Mouse (Mus musculus): ENCODE results near the gene Arglu1.

Gene Arglu1

DNA sequence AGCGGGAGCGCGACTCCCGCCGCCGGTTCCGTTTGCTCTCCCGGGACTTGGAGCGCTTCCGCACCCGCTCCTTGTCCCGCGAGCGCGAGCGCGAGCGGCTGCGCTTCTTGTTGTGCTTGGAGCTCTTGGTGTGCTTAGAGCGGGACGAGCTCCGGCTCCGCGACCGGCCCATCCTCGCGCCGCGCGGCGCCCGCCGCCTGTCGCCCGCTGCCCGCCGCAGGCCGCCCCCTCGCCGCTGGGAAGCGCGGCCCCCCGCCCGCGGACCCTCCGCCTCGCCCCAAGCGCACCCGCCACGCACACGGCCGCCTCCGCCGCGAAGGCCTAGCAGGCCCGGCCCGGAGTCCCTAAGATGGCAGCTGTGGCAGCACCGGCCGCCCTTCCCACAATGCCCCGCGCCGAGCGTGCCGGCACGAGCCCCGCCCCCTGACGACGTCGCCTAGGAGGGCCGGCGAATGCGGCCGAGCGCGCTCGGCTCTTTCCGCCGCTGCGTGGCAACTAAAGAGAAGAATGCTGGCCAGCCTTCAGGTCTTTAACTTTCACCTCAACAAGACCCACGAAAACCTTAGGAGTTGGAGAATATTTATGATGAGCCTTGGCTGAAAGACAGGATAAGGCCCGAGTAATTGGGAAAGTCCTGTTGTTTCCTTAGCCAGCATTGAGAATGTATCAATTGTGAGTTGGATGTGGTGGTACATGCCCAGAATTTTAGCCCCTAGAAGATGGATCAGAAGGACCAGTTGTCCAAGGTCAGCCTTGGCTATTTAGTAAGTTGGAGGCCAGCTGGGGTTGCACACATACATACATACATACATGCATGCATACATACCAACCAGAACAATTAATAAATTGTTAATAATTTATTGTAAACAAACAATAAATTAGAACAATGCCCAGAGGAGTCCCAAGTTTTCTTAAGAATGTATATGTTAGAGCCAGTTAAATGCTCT lies at the start of gene Arglu1:
TSS of gene Arglu1 (minus strand) at position 376 of the 947 bp plus-strand sequence.
- peak; percentile 85 for DNase-seq (ENCODE audit: low read depth, low spot score)

DNA sequence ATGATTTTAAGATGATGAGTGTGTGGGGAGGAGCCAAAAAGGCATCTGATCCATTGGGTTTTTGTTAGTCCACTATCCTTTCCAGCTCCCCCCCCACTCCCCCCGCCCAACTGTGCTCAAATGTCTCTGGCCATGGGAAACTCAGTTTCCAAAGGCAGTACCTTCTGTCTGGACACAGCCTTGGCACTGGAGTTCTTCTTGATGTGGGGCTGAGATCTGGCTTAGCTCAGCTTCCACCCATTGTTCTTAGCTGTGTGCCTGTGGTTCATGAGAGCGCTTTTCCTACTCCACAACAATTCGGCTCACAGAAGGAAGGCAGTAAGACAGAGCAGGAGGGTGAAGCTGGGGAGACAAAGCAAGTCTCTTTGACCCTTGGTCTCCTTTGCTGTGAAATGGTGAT lies 47.0 kb upstream of the Arglu1 start:
- DNase-seq (ENCODE audit: low read depth, low spot score) = no peak

DNA sequence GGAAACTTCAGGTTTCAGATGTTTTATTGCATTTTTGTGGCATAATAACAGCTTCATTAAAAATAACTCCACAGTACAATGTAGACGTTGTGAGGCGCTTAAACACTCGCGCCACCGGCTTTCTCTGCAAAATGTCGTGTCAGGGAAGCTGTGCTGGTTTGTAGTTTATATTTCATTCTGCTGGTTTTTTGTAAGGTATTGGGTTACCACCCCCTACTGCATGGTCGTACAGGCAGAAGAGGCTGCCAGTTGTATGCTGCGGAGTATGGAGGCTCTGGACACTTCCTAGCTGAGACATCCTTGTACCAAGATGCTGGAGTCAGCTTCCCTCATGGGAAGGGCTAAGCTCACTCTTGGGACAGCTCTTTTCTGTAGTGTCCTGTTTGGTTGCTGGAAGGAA lies 46.5 kb upstream of the Arglu1 start:
- no peak for DNase-seq (ENCODE audit: low read depth, low spot score)

DNA sequence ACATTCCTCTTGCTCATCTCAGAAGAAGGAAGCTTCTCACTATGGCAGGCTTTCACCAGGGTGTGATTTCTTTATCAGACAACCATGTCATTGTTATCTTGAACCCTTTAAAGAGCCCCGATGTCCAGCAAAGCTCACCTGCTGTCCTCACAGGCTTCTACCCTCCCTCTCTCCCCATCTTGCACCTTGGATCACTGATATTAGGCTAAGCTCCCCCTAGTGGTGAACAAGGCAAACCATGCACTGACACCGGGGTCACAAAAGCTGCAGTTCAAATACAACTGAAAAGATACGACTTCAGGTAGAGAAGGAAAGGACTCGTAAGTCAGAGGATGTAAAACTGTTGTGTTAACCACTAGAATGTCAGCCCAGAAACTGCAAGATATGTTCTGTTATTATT lies 43.5 kb upstream of the Arglu1 start:
- no peak for DNase-seq (ENCODE audit: low read depth, low spot score)

DNA sequence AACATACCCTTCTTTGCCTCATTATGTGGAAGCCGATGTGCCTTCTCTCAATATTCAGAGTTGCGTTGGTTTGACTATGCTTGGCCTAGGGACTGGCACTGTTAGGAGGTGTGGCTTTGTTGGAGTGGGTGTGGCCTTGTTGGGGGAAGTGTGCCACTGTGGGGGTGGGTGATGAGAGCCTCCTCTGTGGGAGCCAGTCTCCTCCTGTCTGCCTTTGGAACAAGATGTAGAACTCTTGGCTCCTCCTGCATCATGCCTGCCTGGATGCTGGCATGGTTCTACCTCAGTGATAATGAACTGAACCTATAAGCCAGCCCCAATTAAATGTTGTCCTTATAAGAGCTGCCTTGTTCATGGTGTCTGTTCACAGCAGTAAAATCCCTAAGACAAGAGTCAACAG lies 38.3 kb upstream of the Arglu1 start:
- DNase-seq (ENCODE audit: low read depth, low spot score) = no peak

DNA sequence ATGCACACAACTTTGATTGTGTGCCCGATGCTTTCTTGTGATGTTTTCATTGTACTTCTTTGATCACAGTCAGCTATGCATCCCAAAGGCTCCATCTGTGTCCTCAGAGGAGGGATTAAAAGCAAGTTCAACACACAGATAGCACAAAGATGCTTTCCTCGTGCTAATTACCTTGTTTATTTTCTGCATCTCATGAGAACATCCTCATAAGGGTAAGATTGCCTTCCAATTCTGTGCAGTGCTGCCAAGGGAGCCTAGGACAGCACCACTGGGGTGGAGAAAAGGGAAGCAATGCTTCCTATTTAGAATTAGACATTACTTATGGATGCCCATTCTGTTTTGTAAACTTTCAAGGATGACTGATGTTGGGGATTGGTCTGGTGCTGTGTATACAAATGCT lies 36.2 kb upstream of the Arglu1 start:
- DNase-seq (ENCODE audit: low read depth, low spot score) = no peak

DNA sequence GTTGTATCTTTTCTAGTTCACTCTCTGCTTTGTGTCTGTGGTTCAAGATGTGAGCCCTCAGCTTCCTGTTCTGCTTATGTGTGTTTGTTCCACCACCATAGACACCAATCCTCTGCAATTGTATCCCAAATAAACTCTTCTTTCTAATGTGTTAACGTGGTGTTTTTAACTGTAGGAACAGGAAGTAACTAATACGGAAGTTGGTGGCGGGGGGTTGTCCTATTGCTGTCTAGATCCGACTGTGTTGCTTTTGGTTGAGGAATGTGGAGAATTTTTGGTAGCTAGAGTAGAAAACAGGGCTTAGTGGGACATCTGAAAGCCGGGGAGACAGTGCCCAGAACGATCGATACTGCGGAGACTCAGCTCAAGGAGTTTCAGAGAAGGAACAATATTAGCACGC lies 14.5 kb upstream of the Arglu1 start:
- DNase-seq (ENCODE audit: low read depth, low spot score) = no peak

DNA sequence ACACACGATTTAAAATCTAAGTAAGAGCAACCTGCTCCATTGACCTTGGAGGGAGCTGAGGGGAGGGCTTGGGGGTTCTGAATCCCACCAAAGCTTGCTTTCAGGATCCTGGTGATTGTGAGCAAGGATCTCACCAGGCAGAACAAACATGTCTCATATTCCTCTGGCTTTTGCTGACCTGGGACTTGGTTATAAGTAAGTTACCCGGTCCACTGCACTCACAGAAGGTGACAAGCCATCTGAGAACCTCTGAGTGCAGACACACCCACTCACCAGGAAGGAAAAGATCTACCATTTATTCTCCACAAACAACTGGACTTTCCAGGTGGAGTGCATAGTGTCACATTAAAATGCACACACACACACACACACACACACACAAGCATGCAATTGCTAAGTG lies 13.3 kb upstream of the Arglu1 start:
- no peak for DNase-seq (ENCODE audit: low read depth, low spot score)

DNA sequence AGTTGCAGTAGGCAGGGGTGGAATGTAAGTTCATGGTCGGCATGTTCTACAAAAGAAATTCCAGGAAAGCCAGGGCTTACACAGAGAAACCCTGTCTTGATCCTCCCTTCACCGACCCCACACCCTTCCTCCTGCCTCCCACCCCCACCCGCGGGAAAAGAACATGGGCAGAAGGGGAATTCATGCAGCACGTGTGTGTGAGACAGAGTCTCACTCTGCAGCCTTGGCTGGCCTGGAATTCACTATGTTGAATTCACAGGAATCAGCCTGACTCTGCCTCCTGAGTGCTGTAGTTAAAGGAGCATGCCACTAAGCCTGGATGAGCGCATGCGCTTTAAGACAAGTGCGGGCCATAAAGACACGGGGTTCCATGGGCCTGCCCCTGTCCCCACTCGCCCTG lies 10.5 kb upstream of the Arglu1 start:
- DNase-seq (ENCODE audit: low read depth, low spot score) = no peak

DNA sequence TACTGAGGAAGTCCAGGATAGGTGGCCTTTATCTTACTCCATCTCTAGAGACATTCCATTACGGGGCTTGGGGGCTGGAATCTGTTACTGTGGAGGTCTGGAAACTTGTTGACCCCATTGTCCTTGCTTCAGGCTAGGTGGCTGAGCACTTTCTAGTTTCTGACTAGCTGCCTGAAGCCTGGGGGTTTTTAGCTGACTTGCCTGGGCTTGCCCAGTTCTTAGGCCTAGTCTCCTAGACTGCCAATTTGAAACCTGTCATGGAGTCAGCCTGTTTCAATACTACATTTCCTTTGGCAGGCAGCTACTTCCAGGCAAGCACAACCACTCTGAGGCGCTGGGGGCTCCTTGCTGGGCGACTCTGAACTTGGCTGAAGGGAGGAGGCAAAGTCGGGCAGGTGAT lies 9.9 kb upstream of the Arglu1 start:
- DNase-seq (ENCODE audit: low read depth, low spot score) = no peak

DNA sequence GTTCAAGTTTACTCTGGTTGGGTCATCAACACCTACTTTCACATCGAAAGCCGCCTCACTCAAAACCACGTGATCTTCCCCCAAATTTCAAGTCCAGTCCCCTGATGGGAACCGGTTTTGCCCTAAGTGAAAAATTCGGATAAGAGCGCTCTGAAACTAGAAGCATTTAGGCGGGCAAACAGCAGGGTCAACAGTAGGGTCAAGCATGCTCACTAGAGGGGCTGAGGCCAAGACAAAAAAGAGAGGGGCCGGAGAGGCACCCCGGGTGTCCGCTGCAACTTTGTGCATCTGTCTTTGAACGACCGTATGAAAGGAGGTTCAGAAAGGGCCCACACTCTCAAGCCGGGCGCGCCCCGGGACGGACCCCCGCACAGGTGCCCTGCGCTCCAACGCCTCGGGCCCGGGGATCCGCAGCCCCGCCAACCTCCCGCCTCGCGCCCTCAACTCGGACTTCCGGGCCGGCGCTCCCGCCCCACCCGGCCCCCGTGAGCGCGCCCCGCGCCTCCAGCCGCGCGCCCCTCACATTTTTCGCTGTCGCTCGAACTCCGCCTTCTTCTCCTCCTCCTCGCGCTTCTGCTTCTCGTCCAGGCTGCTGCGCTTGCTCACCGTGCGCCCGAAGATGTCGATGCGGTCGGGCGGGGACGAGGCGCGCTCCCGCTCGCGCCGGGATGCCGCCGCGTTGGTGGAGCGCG lies 721 bp downstream of the Arglu1 start:
- DNase-seq (ENCODE audit: low read depth, low spot score) = no peak

DNA sequence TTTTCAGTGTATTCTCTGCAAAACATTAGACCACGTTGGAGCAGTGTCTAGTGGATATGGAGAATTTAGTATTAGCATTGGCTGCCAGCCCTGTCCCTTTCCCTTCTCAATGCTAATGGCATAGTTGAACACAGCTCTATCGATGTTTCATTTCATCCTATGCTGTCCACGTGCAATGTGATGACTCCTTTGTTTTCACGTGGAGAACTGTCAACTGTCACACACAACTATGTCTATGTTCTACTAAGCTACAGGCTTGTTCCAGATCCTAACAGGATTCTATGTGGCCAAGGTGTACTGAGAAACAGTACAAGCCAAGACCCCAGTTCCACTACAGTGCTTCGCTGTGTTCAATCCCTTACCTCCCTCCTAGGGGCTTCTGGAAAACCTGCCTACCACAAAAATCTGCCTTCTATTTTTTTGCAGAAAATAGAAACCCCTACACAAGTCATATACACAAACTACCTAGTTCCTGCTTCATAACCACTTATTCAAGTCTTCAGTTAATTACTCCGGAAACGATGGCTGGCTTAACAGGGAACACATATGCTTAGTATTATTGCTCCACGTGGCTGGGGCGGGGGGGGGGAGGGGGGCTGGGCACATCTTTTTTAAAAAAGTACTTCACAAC lies 1.4 kb downstream of the Arglu1 start:
- DNase-seq (ENCODE audit: low read depth, low spot score) = no peak

DNA sequence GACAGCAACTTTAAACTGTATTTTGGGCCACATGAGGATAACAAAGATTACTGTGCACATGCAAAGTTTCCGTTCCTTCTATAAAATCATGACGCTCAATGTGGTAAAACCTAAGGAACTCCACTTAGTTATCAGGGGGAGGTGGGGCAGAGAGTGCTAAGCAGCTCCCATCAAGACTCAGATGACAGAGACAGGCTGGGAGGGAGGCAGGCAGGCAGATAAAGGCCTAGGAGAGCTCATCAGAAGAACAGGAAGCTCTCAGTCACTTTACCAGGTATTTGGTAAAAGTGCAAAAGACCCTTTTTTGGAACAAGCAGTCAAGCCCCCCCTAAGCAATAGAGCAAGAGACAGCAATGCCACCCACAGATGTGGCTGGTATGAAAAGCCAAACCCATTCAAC lies 4.8 kb downstream of the Arglu1 start:
- DNase-seq (ENCODE audit: low read depth, low spot score) = no peak

DNA sequence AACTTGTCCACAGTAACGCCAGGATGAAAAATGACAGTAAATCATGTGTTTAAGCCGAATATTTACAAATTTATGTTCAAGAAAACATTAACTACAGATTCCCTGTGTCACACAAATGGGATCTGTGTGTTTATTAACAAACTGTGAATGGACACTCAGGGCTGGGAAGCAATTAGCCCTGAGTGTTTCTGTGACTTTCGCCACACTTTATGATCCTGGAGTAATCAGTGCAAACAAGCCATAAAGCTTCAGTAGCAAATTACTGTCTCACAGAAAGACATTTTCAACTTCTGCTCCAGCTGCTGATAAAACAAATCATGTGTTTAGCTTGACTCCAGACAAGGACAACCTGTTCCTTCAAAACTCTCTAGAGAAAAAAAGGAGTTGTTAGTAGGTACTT lies 7.6 kb downstream of the Arglu1 start:
- DNase-seq (ENCODE audit: low read depth, low spot score) = no peak

DNA sequence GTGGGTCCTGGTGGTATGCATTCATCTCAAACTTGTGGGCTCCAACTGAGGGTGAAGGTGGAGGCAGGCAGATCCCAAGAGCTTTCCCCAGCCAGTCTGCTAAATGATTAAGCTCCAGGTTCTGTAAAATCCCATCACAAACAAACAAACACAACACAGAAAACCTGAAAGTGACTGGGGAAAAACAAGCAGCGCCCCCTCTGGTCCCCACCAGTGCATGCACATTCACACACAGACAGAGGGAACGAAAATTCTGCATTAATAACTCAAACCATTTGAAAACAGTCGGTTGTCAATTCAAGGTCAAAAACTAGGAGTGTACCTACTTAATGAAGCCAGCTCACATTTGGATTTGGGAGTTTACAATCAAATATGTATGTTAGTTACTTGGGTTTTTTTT lies 12.1 kb downstream of the Arglu1 start:
- DNase-seq (ENCODE audit: low read depth, low spot score) = no peak

DNA sequence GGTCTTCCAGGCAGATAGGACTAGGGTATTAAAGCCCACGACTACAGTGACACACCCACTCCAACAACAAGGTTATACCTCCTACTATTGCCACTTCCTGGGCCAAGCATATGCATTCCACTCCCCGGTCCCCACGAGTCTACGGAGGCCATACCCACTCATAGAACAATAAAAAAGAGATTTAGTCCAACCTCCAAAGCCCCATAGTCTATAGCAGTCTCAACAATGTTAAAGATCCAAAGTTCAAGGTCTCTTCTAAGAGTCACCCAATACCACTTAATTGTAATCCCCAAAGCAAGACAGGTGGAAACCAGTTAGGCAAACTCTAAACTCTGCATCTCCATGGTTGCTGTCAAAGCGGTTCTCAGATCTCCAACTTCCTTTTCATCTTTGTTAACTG lies 15.5 kb downstream of the Arglu1 start:
- no peak for DNase-seq (ENCODE audit: low read depth, low spot score)

DNA sequence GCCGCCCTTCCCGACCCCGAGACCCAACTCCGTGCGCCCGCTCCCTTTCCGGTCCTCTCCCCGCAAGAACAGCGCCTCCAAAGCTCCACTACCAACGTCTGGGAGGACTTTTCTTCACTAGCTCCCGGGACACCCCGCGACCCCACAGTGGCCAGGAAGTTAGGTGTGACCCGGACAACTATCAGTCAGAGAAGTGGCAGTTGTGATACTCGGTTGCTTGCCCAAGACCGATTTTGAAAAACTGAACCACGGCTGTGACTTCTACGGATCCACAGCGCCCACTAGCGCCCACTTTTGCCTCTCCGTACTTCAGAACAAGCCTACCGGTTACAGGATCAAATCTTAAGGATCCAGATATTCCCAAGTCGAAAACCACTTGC lies 28.6 kb downstream of the Arglu1 start:
- DNase-seq (ENCODE audit: low read depth, low spot score) = peak; percentile 48

DNA sequence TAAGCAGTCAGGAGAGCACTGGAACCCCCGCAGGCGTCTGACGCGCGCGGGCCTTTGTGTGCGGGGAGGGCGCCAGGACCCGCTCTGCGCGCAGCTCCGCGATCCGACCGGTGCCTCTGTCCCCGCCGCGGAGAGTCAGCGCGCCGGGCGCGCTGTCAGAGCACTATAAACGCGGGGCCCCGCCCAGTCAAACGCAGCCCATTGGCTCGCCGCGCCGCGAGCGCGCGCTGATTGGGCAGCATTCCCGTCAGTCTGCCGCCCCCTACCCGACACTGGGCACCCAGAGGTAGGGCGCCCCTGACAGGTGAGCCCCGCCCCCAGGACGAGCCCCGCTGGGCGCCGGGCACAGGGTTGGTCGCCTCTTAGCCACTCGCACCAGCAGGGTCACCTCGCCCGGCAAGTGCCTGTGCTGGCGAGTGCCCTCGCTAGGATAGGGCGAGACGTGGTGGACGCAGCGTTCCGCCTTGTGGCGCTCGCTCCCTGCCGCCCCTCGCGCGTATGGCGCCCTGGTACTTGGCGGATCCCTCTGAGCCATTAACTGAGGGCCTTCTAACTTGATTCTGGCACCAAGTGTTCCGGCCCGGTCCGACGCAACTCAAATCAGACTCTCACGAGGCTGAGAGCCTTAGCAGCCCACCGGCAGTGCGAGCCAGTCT lies 29.1 kb downstream of the Arglu1 start, which contains the start of gene Efnb2:
TSS of gene Efnb2 (minus strand) at position 140 of the 656 bp plus-strand sequence.
- peak; percentile 32 for DNase-seq (ENCODE audit: low read depth, low spot score)

DNA sequence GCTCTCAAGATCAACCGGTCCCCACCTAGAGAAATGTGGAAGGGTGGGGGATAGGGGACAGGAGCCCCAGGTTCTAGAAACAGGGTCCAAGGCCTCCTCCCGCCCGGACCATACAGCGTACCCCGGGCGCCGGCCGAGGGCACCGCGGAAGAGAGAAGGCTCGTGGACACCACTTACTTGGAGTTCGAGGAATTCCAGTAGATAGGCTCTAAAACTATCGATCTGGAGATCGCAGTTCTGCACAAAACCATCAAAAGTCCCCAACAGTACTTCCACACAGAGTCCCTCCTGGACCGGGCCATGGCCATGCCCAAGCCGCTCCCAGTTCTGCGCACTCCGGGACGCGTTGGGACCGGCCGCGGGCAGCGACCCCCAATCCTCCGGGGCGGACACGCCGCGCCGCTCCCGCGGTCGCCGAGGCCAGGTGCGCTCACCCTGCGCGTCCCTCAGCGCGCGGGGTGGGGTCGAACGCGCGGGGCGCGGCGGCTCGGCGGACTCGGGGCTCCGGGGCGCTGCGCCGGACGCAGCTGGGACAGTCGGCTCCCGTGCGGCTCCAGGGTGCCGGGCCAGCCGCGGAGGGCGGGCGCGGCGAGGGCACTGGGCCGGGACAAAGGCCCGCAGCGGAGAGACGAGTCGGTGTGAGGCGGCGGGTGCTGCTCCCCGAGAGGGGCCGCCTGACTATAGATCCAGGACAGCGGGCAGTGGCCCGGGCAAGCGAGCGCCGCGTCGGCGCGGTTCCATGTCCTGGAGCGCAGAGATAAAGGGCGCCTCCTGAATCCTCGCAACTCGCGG lies 29.8 kb downstream of the Arglu1 start:
- no peak for DNase-seq (ENCODE audit: low read depth, low spot score)

DNA sequence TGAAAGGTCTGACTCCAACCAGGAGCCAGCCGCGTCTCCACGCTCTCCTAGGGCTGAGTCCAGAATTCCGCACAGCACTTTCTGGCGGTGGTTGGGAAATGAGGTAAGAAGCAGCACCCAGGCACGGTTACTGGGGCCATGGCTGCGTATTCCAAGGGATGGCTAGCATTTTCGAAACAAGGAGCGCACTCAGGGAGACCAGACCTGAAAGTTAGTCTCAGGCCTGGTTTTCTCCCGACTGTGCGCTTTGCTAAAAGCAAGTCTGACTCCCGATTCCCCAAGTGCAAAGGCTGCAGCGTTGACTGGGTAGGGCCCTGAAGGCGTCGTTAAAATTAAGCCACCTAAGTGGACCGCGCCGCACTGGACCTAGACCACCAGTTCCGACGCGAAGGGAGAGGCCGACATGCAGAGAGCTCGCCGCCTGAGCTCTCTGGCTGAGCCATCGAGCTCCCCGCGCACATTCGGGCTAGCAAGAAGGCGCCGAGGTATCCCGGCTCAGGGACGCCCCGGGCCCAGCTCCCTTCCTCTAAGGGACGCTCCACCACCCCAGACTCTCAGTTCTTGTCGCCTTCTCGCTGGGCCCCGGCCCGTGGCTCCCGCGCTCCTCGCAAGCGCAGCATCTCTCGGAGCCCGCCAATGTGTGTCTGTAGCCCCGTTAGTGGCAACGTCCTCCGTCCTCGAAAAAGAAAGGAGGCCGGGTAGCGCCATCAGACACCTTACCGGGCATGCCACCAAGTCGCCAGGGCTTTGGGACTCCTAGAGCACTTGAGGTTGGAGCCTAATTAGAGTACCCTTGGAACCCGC lies 30.6 kb downstream of the Arglu1 start:
- DNase-seq (ENCODE audit: low read depth, low spot score) = no peak
